Mouse (Mus musculus) E14TG2a.4 (cell line): Measurements from ENCODE around the gene Rasgef1a.

Experiments
- CTCF ChIP-seq: conservative IDR thresholded peaks from 2 replicates; pipeline ENCODE4 v1.5.1; 2014; ENCODE audit warnings: low read length
- NANOG ChIP-seq: IDR thresholded peaks from 2 replicates; pipeline ENCODE4 v1.6.1; 2014; ENCODE audit warnings: borderline replicate concordance, low read length, mixed read lengths
- POU5F1 ChIP-seq: IDR thresholded peaks from 2 replicates; pipeline ENCODE4 v1.6.1; 2014; ENCODE audit warnings: low read length, borderline replicate concordance

DNA sequence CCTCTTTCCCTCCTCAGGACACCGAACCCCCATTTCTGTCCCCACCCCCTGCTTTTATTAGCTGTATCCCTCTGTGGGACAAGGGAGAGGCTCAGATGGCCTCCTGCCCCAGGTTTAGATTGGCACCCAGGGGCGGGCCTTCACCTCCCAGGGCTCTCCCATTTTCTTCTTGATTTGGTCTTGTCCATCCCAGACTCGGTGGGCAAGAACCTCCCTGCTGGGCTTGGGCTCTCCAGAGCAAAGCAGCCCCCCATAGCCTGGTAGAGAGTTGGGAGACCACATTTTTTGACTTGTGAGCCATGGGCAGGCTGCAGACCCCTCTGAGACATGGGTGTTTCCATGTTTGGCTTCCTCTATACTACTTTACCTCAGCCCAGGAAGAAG, 1.1 kb downstream of the Rasgef1a start:
- no peak for TF ChIP-seq CTCF
- TF ChIP-seq NANOG = no peak
- no peak for TF ChIP-seq POU5F1
